Mouse (Mus musculus) brown adipose tissue, adult 24 weeks (tissue): ENCODE results near the gene BC055324. TPM values are rescaled to one million over a fixed set of nuclear protein-coding genes. Genes with fewer than 3 reads are reported as not detected.
"Not testable (repeated sequence)": the region's sequence is repeated elsewhere in the genome, so short reads cannot be mapped to it uniquely, and the experiment has no call there.

ENCODE experiments used
- H3K27ac ChIP-seq: fragments of 200-500 bp; replicated peaks from 2 replicates; pipeline ENCODE4 v1.5.1; 2012; ENCODE audit warnings: low read depth, mild to moderate bottlenecking, low read length
- H3K4me1 ChIP-seq: fragments of 200-500 bp; 2 replicates; pipeline ENCODE4 v1.6.1; 2012; ENCODE audit warnings: low read length, mixed read lengths; ENCODE audit not compliant: control insufficient read depth, insufficient read depth, insufficient read length
- H3K4me3 ChIP-seq: fragments of 200-500 bp; 2 replicates; pipeline ENCODE4 v1.5.1; 2012; ENCODE audit warnings: low read depth, mild to moderate bottlenecking, low read length, moderate library complexity; ENCODE audit not compliant: insufficient read depth
- polyA plus RNA-seq: library from polyadenylated mRNA; stranded (reverse); fragments of >200 nt; gene quantifications from 2 replicates; pipeline ENCODE4 v1.2.4, GENCODE M21; 2012; ENCODE audit not compliant: missing spikeins, insufficient read depth, insufficient read length

BC055324 gene
- not detected in 2 replicates for polyA plus RNA-seq

DNA sequence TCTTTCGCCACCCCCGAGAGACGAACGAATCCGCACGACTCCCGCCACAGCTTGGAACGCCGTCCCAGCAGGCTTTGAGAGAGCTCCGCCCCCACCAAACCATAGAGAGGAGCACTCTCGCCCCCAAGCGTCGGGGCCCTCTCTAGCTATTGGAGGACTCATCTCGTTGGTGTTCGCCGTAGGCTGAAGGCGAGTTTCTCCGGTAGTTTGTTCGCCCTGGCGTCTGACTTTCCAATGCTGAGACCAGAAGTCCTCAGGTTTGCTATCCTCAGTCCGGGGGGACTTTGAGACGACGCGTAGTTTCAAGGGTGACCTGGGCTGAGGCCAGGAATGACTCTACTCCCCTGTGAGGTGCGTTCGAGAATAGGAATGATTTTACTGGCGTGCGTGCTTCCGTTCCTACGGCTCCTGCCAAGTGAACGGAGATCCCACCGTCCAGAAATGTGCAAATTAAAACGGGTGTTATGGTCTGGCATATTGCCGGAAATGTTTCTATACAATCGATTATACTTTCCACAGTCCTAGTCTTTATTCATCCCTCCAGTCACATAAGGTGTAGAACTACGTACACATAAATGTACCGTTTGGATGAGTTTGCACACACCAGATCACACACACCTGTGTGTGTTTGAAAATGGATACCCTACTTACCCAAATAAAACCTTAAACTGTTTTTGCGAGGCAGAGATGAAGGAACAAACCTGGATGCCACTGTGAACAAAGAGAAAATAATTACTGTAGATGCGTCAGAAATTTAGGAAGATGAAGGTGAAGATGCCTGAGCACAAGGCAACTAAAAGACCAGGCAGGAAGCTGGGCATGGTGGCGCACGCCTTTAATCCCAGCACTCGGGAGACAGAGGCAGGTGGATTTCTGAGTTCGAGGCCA, at the start of gene BC055324, which contains the start of gene Mettl18:
BC055324 (minus strand) TSS at position 76 of the 888 bp plus-strand sequence.
Mettl18 (plus strand) TSS at position 169 of the 888 bp plus-strand sequence.
- Histone ChIP-seq H3K27ac (peak within 1 kb of the TSS; percentile 92), H3K4me3 (peak within 1 kb of the TSS; percentile 96)

DNA sequence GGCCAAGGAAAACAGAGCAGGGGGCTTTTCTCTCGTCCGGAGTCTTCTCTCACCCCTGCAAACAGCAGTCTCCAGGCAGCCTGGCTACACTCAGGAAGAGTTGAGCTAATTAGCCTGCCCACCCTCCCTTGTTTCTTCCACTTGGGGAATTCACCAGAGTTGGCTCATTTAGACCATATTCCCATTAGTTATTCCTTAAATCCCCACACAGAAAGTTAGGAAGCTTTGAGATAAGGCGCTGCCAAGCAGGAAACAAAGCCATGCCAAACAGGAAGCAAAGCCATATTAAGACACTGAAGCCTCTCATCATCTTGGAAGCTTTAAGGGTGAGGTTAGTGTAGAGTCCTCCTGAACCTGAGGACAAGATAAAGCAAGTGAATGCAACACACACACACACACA, 49.0 kb upstream of the BC055324 start:
- Histone ChIP-seq H3K27ac (no peak overlapping the region), H3K4me3 (no peak overlapping the region), H3K4me1 (0 out of 2 replicates have a peak, but pooled peaks cover 3% of the 10 kb centered on the region)

More for the DNA sequence above, at the start of gene BC055324, which contains the start of gene Mettl18:
- H3K4me1 ChIP-seq: no peaks in the 10 kb centered on the region

DNA sequence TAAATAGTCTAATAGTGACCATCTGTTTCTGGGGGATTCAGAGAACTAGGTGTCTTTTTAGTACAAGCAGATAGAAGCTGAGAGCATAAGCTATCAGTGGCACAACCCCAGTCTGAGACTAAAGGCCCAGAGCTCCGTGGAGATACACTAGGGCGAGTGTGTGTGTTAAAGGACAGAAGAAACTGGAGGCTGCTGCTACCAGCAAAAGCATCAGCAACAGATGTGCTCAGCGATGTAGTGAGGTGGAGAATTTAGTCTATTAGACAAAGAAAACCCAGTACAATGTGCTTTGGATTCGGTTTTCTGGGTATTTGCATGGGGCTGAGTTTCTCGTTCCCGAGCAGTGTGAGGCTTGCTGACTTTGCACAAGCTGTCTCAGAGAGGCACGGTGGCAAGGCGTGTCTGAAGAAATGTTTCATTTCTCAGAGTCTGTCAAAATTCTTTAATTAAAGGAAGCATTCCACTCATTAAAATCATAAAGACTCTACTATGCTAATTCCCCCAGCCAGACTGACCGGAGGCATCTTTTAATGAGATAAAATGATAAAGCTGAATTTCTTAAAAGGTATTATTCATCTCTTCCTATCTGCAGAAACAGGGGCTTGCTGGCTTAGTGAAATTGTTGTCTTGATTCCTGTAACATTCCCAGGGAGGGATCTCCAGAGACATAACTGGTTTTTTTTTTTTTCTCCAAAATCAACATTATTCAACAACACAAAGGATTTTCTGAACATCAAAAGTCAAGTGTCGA, 46.0 kb upstream of the BC055324 start:
- Histone ChIP-seq H3K27ac (no peak overlapping the region), H3K4me1 (0 out of 2 replicates have a peak, but pooled peaks cover 3% of the 10 kb centered on the region), H3K4me3 (no peak overlapping the region)

DNA sequence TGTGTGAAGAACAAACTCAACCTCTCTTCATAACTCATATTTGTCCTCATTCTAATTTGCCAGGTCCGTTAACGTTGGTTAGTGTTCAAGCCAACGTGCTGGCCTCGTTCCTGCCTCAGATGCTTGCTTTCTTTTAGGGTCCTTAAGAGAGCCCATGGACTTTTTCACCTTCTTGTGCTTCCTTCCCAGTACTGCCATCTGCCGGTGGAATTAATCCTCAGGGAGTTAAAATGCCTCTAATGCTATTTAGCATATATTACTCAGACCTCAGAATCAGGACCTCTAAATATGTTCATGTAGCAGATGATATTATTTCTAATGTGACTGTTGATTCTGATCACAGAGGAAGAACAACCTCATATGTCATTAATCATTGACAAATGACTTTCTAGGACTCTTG, 32.8 kb upstream of the BC055324 start:
- no peak overlapping the region for H3K4me3 ChIP-seq

DNA sequence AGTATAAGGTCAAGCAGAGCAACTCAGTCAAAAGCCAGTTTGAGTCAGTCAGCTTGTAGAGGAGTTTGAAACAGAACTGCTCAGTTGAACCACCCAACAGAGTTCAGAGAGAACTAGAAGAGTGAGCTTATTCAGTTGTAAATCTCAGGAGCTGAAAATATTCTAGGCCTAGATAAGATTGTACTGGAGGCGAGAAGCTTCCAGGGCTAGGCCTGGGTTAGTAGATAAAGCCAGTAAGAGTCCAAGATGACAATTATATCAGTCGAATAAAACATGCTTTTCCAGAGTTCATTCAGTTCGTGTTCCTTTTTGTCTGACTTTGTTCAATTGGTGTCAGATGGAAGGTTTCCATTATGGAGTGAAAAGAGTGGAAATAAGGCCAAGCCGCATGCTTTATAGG, 31.1 kb upstream of the BC055324 start:
- Histone ChIP-seq H3K4me3 (no peak overlapping the region), H3K27ac (no peak overlapping the region), H3K4me1 (no peaks in the 10 kb centered on the region)

More for the DNA sequence above, 32.8 kb upstream of the BC055324 start:
- no peak overlapping the region for H3K27ac ChIP-seq
- no peaks in the 10 kb centered on the region for H3K4me1 ChIP-seq

DNA sequence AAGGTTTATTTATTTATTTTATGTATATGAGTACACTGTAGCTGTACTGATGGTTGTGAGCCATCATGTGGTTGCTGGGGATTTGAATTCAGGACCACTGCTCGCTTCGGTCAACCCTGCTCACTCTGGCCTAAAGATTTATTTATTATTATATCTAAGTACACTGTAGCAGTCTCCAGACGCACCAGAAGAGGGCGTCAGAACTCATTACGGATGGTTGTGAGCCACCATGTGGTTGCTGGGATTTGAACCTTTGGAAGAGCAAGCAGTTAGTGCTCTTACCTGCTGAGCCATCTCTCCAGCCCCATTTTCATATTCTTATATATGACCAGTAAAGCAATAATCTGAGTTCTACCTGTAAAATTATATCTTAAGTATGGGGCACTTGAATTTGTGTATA, 27.5 kb upstream of the BC055324 start:
- not testable (repeated sequence) for H3K27ac ChIP-seq, H3K4me1 ChIP-seq, H3K4me3 ChIP-seq

DNA sequence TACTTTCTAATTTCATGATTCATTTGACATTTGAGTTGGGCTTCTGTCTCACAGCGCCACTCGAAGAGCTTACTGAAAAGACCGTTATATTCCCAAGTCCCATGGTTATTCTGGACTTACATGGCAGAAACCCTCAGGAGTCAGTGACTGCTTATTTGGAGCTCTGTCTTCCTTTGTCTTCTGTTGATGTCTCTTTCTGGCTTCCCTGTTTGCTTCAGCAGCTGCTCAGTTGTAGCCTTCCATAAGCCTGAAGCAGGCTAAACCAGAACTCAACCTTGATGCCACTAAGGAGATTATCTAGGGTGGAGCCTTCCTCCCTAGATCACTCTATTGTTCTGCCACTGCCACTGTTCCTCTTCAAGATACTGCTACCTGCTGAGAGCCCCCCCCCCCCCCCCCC, 26.1 kb upstream of the BC055324 start:
- H3K4me3 ChIP-seq, H3K27ac ChIP-seq, H3K4me1 ChIP-seq: not testable (repeated sequence)

DNA sequence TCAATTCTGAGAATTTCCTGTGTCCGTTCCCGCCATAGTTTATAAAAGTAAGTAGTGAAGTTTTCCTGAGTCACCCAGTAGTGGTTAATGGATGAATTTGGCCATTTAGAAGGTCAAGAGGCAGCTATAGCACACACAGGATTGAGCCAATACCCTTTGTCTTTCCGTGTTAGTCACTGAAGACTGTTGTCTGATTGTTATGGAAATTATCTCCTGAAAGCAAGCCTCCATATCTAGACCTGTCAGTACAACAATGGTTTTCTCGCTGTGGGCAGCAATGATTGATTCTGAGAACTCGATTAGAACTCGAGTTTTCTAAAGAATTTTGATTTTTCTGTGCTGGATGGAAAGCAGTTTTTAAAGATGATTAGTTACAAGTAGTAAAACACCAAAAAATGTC, 25.2 kb upstream of the BC055324 start:
- H3K4me1 ChIP-seq: no peaks in the 10 kb centered on the region
- no peak overlapping the region for H3K4me3 ChIP-seq

DNA sequence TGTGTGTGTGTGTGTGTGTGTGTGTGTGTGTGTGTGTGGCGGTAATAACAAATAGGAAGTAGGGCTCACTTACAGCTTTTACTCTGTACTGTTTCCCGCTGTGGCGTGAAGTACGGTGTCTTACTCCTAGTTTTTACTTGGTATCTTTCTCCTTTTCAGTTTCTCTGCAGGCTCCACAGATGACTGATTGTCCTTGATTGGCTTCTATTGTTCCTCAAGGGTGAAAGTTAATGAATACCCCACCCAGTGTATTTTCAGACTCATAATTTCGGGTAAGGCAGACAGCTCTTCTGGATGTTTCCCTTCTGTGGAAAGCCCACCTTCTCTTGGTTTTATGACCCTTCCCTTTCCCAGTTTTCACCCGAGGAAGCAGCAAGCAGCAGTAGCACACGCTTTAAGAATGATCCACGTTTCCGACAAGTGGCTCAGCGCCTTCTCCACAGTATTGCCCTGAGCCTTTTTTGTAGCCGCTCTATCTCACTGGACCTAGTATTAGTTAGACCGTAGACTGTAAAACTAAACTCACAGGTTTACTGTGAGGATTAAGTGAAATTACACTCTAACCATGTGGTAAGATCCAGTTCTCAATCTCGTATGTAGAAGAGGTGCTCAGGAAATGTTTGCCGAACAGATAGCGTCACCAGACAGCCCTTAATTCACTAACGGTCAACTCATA, 23.8 kb upstream of the BC055324 start:
- H3K4me1 ChIP-seq: no peaks in the 10 kb centered on the region
- H3K4me3 ChIP-seq: no peak overlapping the region
- no peak overlapping the region for H3K27ac ChIP-seq

More for the DNA sequence above, 25.2 kb upstream of the BC055324 start:
- no peak overlapping the region for H3K27ac ChIP-seq

DNA sequence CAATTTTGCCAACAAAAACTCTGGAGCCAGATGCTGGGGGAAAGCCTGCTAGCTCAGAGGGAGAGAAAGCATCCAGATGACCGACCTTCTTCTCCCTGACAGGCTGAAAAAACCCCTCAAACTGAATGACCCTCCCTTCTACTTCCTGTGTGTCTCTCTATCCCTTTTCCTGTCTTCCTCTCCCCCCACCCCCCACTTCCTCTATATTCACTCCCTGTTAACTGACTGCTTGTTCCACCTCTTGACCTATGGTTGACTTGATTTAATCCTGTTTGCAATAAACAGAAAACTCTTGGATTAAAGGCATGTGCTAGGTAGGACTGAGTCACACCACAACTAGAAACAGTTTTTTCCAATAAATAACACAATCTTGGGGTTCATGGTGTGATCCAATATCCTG, 20.0 kb upstream of the BC055324 start:
- Histone ChIP-seq H3K27ac (no peak overlapping the region), H3K4me3 (no peak overlapping the region), H3K4me1 (no peaks in the 10 kb centered on the region)

DNA sequence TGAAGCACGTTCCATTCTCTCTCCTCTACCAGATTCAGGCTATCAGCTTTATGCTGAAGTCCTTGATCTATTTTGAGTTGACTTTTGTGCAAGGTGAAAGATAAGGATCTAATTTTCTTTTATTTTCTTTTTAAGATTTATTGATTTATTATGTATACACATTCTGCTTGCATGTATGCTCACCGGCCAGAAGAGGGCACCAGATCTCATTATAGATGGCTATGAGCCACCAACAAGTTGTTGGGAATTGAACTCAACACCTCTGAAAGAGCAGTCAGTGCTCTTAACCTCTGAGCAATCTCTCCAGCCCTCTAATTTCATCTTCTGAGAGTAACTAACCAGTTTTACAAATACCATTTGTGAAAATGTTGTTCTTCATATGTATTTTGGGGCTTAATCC, 14.6 kb upstream of the BC055324 start:
- H3K4me1 ChIP-seq: no peaks in the 10 kb centered on the region
- H3K27ac ChIP-seq: no peak overlapping the region
- no peak overlapping the region for H3K4me3 ChIP-seq

DNA sequence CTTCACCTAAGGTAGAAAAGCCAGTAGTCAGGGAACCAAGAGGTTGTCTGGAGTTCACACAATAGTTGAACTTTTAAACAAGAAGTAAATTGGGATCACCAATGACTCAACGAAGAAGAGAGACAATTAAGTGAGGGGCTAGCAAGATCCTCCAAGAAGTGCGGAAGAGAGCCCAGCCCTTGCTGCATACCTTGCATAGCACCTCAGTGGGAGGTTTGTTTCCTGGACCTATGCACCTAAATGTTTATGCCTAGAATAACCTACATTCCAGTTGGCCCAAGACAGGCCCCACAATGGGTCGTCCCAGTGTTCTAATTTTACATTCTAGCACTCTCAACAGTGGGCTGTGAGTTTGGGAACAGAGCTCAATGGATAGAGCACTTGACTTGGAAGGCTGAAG, 9.7 kb upstream of the BC055324 start:
- no peak overlapping the region for H3K27ac ChIP-seq
- H3K4me3 ChIP-seq: no peak overlapping the region
- H3K4me1 ChIP-seq: no peaks in the 10 kb centered on the region

DNA sequence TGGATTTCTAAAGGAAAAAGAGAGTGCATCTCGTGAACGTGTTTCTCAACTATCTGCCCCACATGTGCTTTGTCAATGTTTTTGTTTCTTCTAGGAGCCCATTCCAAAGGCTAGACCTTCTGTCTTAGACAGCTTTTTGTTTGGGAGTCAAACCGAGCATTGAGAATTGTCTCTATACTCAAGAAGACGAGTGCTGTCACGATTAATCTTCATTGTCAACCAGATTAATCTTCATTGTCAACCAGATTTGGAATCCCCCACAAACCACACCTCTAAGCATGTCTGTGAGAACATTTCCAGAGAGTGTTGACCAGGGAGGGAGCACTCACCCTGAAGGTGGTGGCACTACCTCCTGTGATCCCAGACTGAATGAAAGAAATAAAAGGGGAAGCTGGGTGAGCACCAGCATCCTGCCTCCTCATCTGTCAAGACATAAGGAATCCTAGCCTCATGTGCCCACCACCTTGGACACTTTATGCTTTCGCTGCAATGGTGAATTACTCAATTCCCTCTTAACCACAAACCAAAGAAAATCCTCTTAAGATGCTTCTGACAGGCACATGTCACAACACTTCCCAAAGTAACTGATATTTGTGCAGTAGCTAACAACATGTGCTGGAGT, 7.3 kb upstream of the BC055324 start:
- Histone ChIP-seq H3K4me3 (no peak overlapping the region), H3K4me1 (no peaks in the 10 kb centered on the region), H3K27ac (no peak overlapping the region)

DNA sequence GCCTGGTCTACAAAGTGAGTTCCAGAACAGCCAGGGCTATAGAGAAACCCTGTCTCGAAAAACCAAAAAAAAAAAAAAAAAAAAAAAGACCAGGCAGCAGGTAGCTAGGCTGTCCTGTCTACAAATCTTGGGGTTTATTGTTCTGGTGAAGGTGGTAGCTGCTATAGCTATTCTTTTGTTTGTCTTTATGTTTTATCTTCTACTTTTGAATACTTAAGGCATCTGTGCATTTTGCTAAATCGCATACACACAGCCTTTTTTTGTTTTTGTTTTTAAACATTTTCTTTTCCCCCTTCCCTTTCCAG, 965 bp upstream of the BC055324 start:
- Histone ChIP-seq H3K4me1 (no peaks in the 10 kb centered on the region), H3K4me3 (peak overlapping the region; percentile 96)

More for the DNA sequence above, 965 bp upstream of the BC055324 start:
- H3K27ac ChIP-seq: no peak overlapping the region
